Mouse (Mus musculus) lung, embryonic 14.5 days (tissue): ENCODE measurements at regions not wholly inside any gene's neighbourhood (a gene's known extent, or its start where the extent isn't known, plus 50 kb on each side); places are given as distances from the start of the nearest gene placed in this dataset.

ENCODE experiments used
- ATAC-seq: fragments of 200-750 bp; cut with Nextera tagmentation; 2 replicates; pipeline ENCODE4 v1.8.0; 2017; ENCODE audit warnings: mild to moderate bottlenecking, moderate TSS enrichment, moderate library complexity; ENCODE audit not compliant: insufficient read depth
- DNase-seq: peaks from one replicate; pipeline ENCODE4 v3.0.0-alpha.2; 2015
- H3K27ac ChIP-seq: fragments of 300-500 bp; sonication (generic); 2 replicates; pipeline ENCODE4 v1.5.1; 2014; ENCODE audit warnings: low read depth, mild to moderate bottlenecking, moderate library complexity
- H3K27me3 ChIP-seq: fragments of 300-500 bp; sonication (generic); 2 replicates; pipeline ENCODE4 v1.6.1; 2014; ENCODE audit warnings: low read length, control low read depth; ENCODE audit not compliant: insufficient read depth
- H3K36me3 ChIP-seq: fragments of 300-500 bp; sonication (generic); 2 replicates; pipeline ENCODE4 v1.6.1; 2014; ENCODE audit warnings: control low read depth; ENCODE audit not compliant: insufficient read depth
- H3K4me1 ChIP-seq: fragments of 300-500 bp; sonication (generic); 2 replicates; pipeline ENCODE4 v1.6.1; 2014; ENCODE audit warnings: antibody characterized with exemption, control low read depth; ENCODE audit not compliant: insufficient read depth
- H3K4me2 ChIP-seq: fragments of 300-500 bp; sonication (generic); 2 replicates; pipeline ENCODE4 v1.6.1; 2014; ENCODE audit warnings: mild to moderate bottlenecking
- H3K4me3 ChIP-seq: fragments of 300-500 bp; sonication (generic); 2 replicates; pipeline ENCODE4 v1.5.1; 2014; ENCODE audit warnings: low read depth, low read length
- H3K9ac ChIP-seq: fragments of 300-500 bp; sonication (generic); 2 replicates; pipeline ENCODE4 v1.6.1; 2014
- H3K9me3 ChIP-seq: fragments of 300-500 bp; sonication (generic); 2 replicates; pipeline ENCODE4 v1.6.1; 2016; ENCODE audit warnings: low read depth, low read length, control low read depth
- CTCF ChIP-seq: IDR thresholded peaks from 2 replicates; pipeline ENCODE4 v1.5.1; 2016; ENCODE audit warnings: antibody characterized with exemption, low read depth
- WGBS: fragments of 180-500 bp; shearing (Covaris S2); extraction: QIAGEN DNeasy Blood & Tissue Kit; methylation state at CpG from one replicate; pipeline ENCODE4 v1.1.7; 2014; 5-methylcytosine and 5-hydroxymethylcytosine counted together

GRCm38 (mm10) chr10:37626758-37627201, 488.1 kb upstream of the Marcks start:
- no peak overlapping the region for H3K9ac ChIP-seq
- whole genome bisulfite sequencing = 43% methylated on average over 5 of the region's 5 CpGs
- DNase-seq (peak; percentile 28), ATAC-seq (no peak)
- no peak overlapping the region for H3K4me2 ChIP-seq
- no peaks in the 10 kb centered on the region for H3K36me3 ChIP-seq
- no peak overlapping the region for H3K4me3 ChIP-seq
- no peak for TF ChIP-seq CTCF
- no peaks in the 10 kb centered on the region for H3K27me3 ChIP-seq
- no peak overlapping the region for H3K27ac ChIP-seq
- H3K9me3 ChIP-seq = no peaks in the 10 kb centered on the region
- H3K4me1 ChIP-seq = no peaks in the 10 kb centered on the region

GRCm38 (mm10) chr10:37625972-37626757, 487.4 kb upstream of the Marcks start:
- DNase-seq (no peak), ATAC-seq (no peak)
- no peak overlapping the region for H3K4me2 ChIP-seq
- H3K4me1 ChIP-seq = no peaks in the 10 kb centered on the region
- WGBS = 44% methylated on average over 1 of the region's 1 CpGs
- no peaks in the 10 kb centered on the region for H3K36me3 ChIP-seq
- no peaks in the 10 kb centered on the region for H3K27me3 ChIP-seq
- no peak overlapping the region for H3K4me3 ChIP-seq
- H3K27ac ChIP-seq = no peak overlapping the region
- H3K9ac ChIP-seq = no peak overlapping the region
- TF ChIP-seq CTCF = no peak
- no peaks in the 10 kb centered on the region for H3K9me3 ChIP-seq

GRCm38 (mm10) chr10:37623041-37623440, 484.3 kb upstream of the Marcks start:
- ATAC-seq = no peak
- no peak for DNase-seq

GRCm38 (mm10) chr10:37618606-37619005, 479.9 kb upstream of the Marcks start:
- 67% methylated on average over 1 of the region's 1 CpGs for WGBS
- no peak overlapping the region for H3K27ac ChIP-seq
- H3K4me2 ChIP-seq = no peak overlapping the region
- no peak overlapping the region for H3K4me3 ChIP-seq
- no peaks in the 10 kb centered on the region for H3K9me3 ChIP-seq
- ATAC-seq (no peak), DNase-seq (no peak)
- no peak overlapping the region for H3K9ac ChIP-seq
- H3K27me3 ChIP-seq = no peaks in the 10 kb centered on the region
- no peaks in the 10 kb centered on the region for H3K36me3 ChIP-seq
- H3K4me1 ChIP-seq = 0 out of 2 replicates have a peak, but pooled peaks cover 3% of the 10 kb centered on the region
- TF ChIP-seq CTCF = no peak

More at GRCm38 (mm10) chr10:37623041-37623440, 484.3 kb upstream of the Marcks start:
- Histone ChIP-seq H3K9ac (no peak overlapping the region), H3K27ac (no peak overlapping the region), H3K4me3 (no peak overlapping the region), H3K4me2 (no peak overlapping the region), H3K9me3 (no peaks in the 10 kb centered on the region), H3K4me1 (no peaks in the 10 kb centered on the region), H3K36me3 (no peaks in the 10 kb centered on the region), H3K27me3 (no peaks in the 10 kb centered on the region)
- TF ChIP-seq CTCF = no peak

- no peak overlapping the region for H3K4me3 ChIP-seq
- H3K4me2 ChIP-seq = no peak overlapping the region
- H3K36me3 ChIP-seq = no peaks in the 10 kb centered on the region
- ATAC-seq = peak; percentile 44; the same call in 1 of the 2 replicates
- whole genome bisulfite sequencing = 60% methylated on average over 7 of the region's 7 CpGs
- no peaks in the 10 kb centered on the region for H3K27me3 ChIP-seq
- no peak overlapping the region for H3K9ac ChIP-seq
- H3K9me3 ChIP-seq = no peaks in the 10 kb centered on the region
- H3K4me1 ChIP-seq = 0 out of 2 replicates have a peak, but pooled peaks cover 3% of the 10 kb centered on the region
- DNase-seq = peak; percentile 48
- no peak for TF ChIP-seq CTCF
- no peak overlapping the region for H3K27ac ChIP-seq
Measured at GRCm38 (mm10) chr10:37617708-37618300, 479.1 kb upstream of the Marcks start.

GRCm38 (mm10) chr10:37615926-37616691, 477.4 kb upstream of the Marcks start:
- WGBS = 63% methylated on average over 4 of the region's 4 CpGs
- Histone ChIP-seq H3K27me3 (no peaks in the 10 kb centered on the region), H3K4me3 (no peak overlapping the region), H3K9ac (no peak overlapping the region), H3K9me3 (no peaks in the 10 kb centered on the region), H3K4me2 (no peak overlapping the region), H3K36me3 (no peaks in the 10 kb centered on the region), H3K4me1 (0 out of 2 replicates have a peak, but pooled peaks cover 3% of the 10 kb centered on the region), H3K27ac (no peak overlapping the region; the same call in 1 of the 2 replicates)
- TF ChIP-seq CTCF = no peak
- ATAC-seq (peak; percentile 56; the same call in 1 of the 2 replicates), DNase-seq (peak; percentile 46)

GRCm38 (mm10) chr10:37613936-37614335, 475.2 kb upstream of the Marcks start:
- no peak for TF ChIP-seq CTCF
- H3K36me3 ChIP-seq = no peaks in the 10 kb centered on the region
- no peak overlapping the region for H3K9ac ChIP-seq
- ATAC-seq = no peak
- H3K4me1 ChIP-seq = 0 out of 2 replicates have a peak, but pooled peaks cover 3% of the 10 kb centered on the region
- H3K9me3 ChIP-seq = no peaks in the 10 kb centered on the region
- no peak overlapping the region for H3K4me2 ChIP-seq
- whole genome bisulfite sequencing = 76% methylated on average over 1 of the region's 1 CpGs
- H3K4me3 ChIP-seq = no peak overlapping the region
- no peak overlapping the region for H3K27ac ChIP-seq
- H3K27me3 ChIP-seq = no peaks in the 10 kb centered on the region
- DNase-seq = no peak
